8 mouse cellular contexts compared by ENCODE assay signal in the genomic region with DNA sequence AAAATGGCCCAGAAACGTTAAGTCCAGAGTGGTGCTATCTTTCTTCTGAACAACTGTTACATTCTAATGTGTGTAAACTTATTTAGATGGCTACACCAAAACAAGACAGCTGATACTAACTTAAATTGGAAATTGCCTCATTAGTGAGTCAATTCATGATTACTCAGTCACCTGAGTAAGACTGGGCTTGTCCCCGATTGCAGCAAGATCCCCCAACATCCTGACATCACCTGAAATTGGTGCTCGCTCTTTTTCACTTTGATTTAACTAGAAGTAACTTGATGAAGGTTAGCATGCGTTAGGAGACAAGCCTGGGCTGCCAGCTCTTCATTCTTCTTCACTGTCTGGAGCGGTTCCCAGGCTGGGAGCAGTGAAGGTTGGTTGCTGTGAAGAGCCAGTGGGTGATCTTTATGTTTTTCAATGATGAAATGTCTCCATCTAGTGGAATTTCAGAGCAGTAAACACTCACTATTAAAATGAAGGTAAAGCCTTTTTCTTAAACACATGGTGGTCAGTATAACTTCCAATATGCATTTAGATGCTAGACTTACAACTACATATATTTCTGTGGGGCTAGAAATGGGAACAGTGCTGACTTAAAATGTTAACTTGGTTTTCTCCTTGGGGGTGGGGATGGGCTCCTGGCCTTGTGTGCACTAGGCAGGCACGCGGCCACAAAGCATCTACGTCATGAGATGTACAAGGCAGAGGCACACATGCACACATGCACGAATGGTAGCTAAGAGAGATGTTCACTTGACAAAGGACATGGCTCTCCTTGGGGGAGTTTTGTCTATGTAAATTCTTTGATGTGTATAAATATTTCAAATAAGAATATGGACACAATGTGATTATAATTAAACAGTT.
DNase-seq lines count a peak whose midpoint lies in the region; TF ChIP-seq lines count a peak whose summit lies in the region.

No protein-coding gene starts in this region.

- in situ Hi-C loops in ES-E14 (cut with MboI; ENCODE audit: low sequenced_read_pairs in 2 of 2, unreplicated experiment in 2 of 2): loop anchor here (5.0 to 10.0 kb wide), 2 partner anchors 346 to 348 kb away; no protein-coding TSS in a partner anchor

- H3K27me3 ChIP-seq in cerebellum, adult 2 months (ENCODE audit: control insufficient read depth, insufficient read depth, low read length): no peaks in the 10 kb centered on the region
- no peaks in the 10 kb centered on the region for H3K27me3 ChIP-seq in kidney, adult 2 months (replicated peaks; ENCODE audit: control insufficient read depth, insufficient read depth, low read length)

- TF ChIP-seq POLR2A in cerebellum, adult 2 months (IDR thresholded peaks at IDR 0.05; ENCODE audit: borderline replicate concordance, insufficient read depth, low read length): no peak
- TF ChIP-seq POLR2A in kidney, adult 2 months (IDR thresholded peaks at IDR 0.05; ENCODE audit: low read depth, low read length): no peak
- no peak for TF ChIP-seq POLR2A in olfactory bulb, adult 2 months (IDR thresholded peaks at IDR 0.05; ENCODE audit: insufficient read depth, low read depth, low read length)

- H3K9me3 ChIP-seq in ES-E14 (ENCODE audit: control insufficient read depth, insufficient read depth, low read depth, low read length): no peaks in the 10 kb centered on the region

- peak; percentile 72 for TF ChIP-seq CTCF in cerebellum, adult 2 months (IDR thresholded peaks at IDR 0.05; ENCODE audit: borderline replicate concordance, insufficient read depth, low read depth, low read length)
- TF ChIP-seq CTCF in gastrocnemius, adult 2 months (IDR thresholded peaks at IDR 0.05): peak; percentile 85
- peak; percentile 56 for TF ChIP-seq CTCF in kidney, adult 2 months (conservative IDR thresholded peaks at IDR 0.05; ENCODE audit: insufficient read depth, insufficient read length, low read depth, low read length)
- TF ChIP-seq CTCF in olfactory bulb, adult 2 months (IDR thresholded peaks at IDR 0.05; ENCODE audit: insufficient read depth, low read depth, low read length): no peak

- H3K4me1 ChIP-seq in ES-E14 (ENCODE audit: control insufficient read depth in 2 of 2, insufficient read depth in 2 of 2, low read length in 2 of 2, poor library complexity in 1 of 2): peaks cover 7 to 16% of the 10 kb centered on the region in 2 experiments; a peak in 3 of 4 replicates
- H3K4me1 ChIP-seq in cerebellum, adult 2 months (ENCODE audit: control insufficient read depth, insufficient read depth, low read length): peaks cover 21% of the 10 kb centered on the region
- no peaks in the 10 kb centered on the region; the same call in 1 of the 2 replicates for H3K4me1 ChIP-seq in kidney, adult 2 months (ENCODE audit: control insufficient read depth, insufficient read depth, low read length)
- peaks cover 43% of the 10 kb centered on the region for H3K4me1 ChIP-seq in olfactory bulb, adult 2 months (ENCODE audit: control insufficient read depth, insufficient read depth, low read length)

- intact Hi-C loops in gastrocnemius, adult 2 months (cut with DNase I): loop anchor here (1.0 to 5.0 kb wide), 3 partner anchors 280 to 643 kb away; no protein-coding TSS in a partner anchor

- no peaks in the 10 kb centered on the region; the same call in 1 of the 2 replicates for H3K36me3 ChIP-seq in ES-E14 (ENCODE audit: control insufficient read depth, insufficient read depth, low read length, poor library complexity, severe bottlenecking)
- H3K36me3 ChIP-seq in kidney, adult 2 months (ENCODE audit: control insufficient read depth, insufficient read depth, low read length): no peaks in the 10 kb centered on the region

- no peak overlapping the region for H3K27ac ChIP-seq in ES-E14 (ENCODE audit: insufficient read depth, low read depth, low read length, poor library complexity, severe bottlenecking)
- H3K27ac ChIP-seq in cerebellum, adult 2 months (ENCODE audit: insufficient read depth, low read length): no peak overlapping the region
- peak overlapping the region; percentile 21; the same call in 1 of the 2 replicates for H3K27ac ChIP-seq in gastrocnemius, adult 2 months
- no peak overlapping the region for H3K27ac ChIP-seq in kidney, adult 2 months (ENCODE audit: insufficient read depth, low read depth, low read length)
- 0 out of 2 replicates have a peak overlapping the region, but pooled peaks have one; percentile 34 for H3K27ac ChIP-seq in olfactory bulb, adult 2 months (ENCODE audit: insufficient read depth, low read depth, low read length)

- no peak overlapping the region for H3K4me3 ChIP-seq in ES-E14 (ENCODE audit: insufficient read depth in 1 of 2, low read depth in 1 of 2, low read length in 2 of 2, poor library complexity in 1 of 2, severe bottlenecking in 1 of 2)
- no peak overlapping the region for H3K4me3 ChIP-seq in cerebellum, adult 2 months (replicated peaks; ENCODE audit: insufficient read depth, low read depth, low read length)
- no peak overlapping the region for H3K4me3 ChIP-seq in gastrocnemius, adult 2 months
- no peak overlapping the region for H3K4me3 ChIP-seq in kidney, adult 2 months (ENCODE audit: insufficient read depth, low read depth, low read length)
- H3K4me3 ChIP-seq in olfactory bulb, adult 2 months (ENCODE audit: insufficient read depth, low read depth, low read length): no peak overlapping the region

- WGBS in cerebellum, adult 2 months: 35% methylated on average over 9 of the region's 9 CpGs
- 55% methylated on average over 9 of the region's 9 CpGs for WGBS in kidney, adult 2 months
- 23% methylated on average over 9 of the region's 9 CpGs for WGBS in olfactory bulb, adult 2 months

- no peak overlapping the region for H3K9ac ChIP-seq in ES-E14 (ENCODE audit: insufficient read depth, low read depth, low read length, poor library complexity, severe bottlenecking)

- DNase-seq in 416B (ENCODE audit: low read depth) (peak; percentile 77), ES-E14 (ENCODE audit: low read depth, low spot score) (no peak)
- peak; percentile 78 to 87 for DNase-seq in cerebellum, adult 2 months
- peak; percentile 85 for DNase-seq in gastrocnemius, adult 2 months
- peak; percentile 67 for DNase-seq in kidney, adult 2 months
- peak; percentile 43 to 59 for DNase-seq in lung, adult 18-20 months
- DNase-seq in urinary bladder, postnatal 25 days (ENCODE audit: low spot score): no peak

TF ChIP-seq in ES-E14, 5 proteins besides CTCF, POLR2A, EP300 and RAD21:
- TF ChIP-seq ZNF384 (IDR thresholded peaks at IDR 0.05; ENCODE audit: low read depth, low read length): no peak
- peak; percentile 95 for TF ChIP-seq ZC3H11A (IDR thresholded peaks at IDR 0.05; ENCODE audit: borderline replicate concordance, low read depth, low read length)
- no peak for TF ChIP-seq MAFK (IDR thresholded peaks at IDR 0.05; ENCODE audit: insufficient read depth, low read depth, low read length)
- TF ChIP-seq CHD2 (IDR thresholded peaks at IDR 0.05; ENCODE audit: low read depth, low read length): no peak
- TF ChIP-seq HCFC1 (IDR thresholded peaks at IDR 0.05; ENCODE audit: borderline replicate concordance, insufficient read depth, low read length): no peak

Comparison
In these comparisons a context has a peak if more than half of its experiments do, and no peak if none do; other contexts are left out.
1. DNase-seq: peak in 416B (single experiment), cerebellum, adult 2 months (2 of 2), gastrocnemius, adult 2 months (single experiment), kidney, adult 2 months (single experiment) and lung, adult 18-20 months (2 of 2); none in ES-E14 (single experiment) and urinary bladder, postnatal 25 days (single experiment).
2. H3K27ac ChIP-seq: peak in gastrocnemius, adult 2 months (single experiment) and olfactory bulb, adult 2 months (single experiment); none in ES-E14 (single experiment), cerebellum, adult 2 months (single experiment) and kidney, adult 2 months (single experiment).